Mouse (Mus musculus): ENCODE data around the gene Gm21083.
"Not testable (repeated sequence)": the region's sequence is repeated elsewhere in the genome, so short reads cannot be mapped to it uniquely, and the experiment has no call there.

- TF ChIP-seq POLR2A (IDR thresholded peaks at IDR 0.05; ENCODE audit: insufficient read depth, low read length); CTCF (IDR thresholded peaks at IDR 0.05; ENCODE audit: low read depth, low read length); EP300 (IDR thresholded peaks at IDR 0.05; ENCODE audit: insufficient read depth, low read depth, low read length): not testable (repeated sequence)
Measured at GRCm38 (mm10) chr5:15549606-15550005, 27.5 kb upstream of the Gm21083 start.

Data from ES-Bruce4 (cell line).